Mouse (Mus musculus): ENCODE data around the gene Ypel3.
A peak's percentile ranks its signal among the peaks of the same experiment; 100 is the strongest.

The Ypel3 gene

GRCm38 (mm10) chr7:126793456-126794270 lies 16.9 kb downstream of the Ypel3 start:
- no peak for DNase-seq (ENCODE audit: low read depth, low spot score)

GRCm38 (mm10) chr7:126794271-126794605 lies 17.5 kb downstream of the Ypel3 start:
- DNase-seq (ENCODE audit: low read depth, low spot score), result no peak

- DNase-seq (ENCODE audit: low read depth, low spot score), result no peak
Observed at GRCm38 (mm10) chr7:126795387-126796317, 18.9 kb downstream of the Ypel3 start.

- no peak for DNase-seq (ENCODE audit: low read depth, low spot score)
Observed at GRCm38 (mm10) chr7:126796350-126796932, 19.7 kb downstream of the Ypel3 start.

GRCm38 (mm10) chr7:126797411-126798126 lies 20.8 kb downstream of the Ypel3 start, which contains the start of gene Fam57b:
Gene Fam57b, plus strand, starts transcription at chr7:126797668.
- no peak for DNase-seq (ENCODE audit: low read depth, low spot score)

- no peak for DNase-seq (ENCODE audit: low read depth, low spot score)
Observed at GRCm38 (mm10) chr7:126798127-126799049, 21.6 kb downstream of the Ypel3 start.

GRCm38 (mm10) chr7:126799050-126799467 lies 22.3 kb downstream of the Ypel3 start:
- DNase-seq (ENCODE audit: low read depth, low spot score), result peak; percentile 95

- DNase-seq (ENCODE audit: low read depth, low spot score), result peak; percentile 81
Observed at GRCm38 (mm10) chr7:126799468-126800268, 22.9 kb downstream of the Ypel3 start.

- DNase-seq (ENCODE audit: low read depth, low spot score), result no peak
Observed at GRCm38 (mm10) chr7:126800269-126801056, 23.7 kb downstream of the Ypel3 start.

GRCm38 (mm10) chr7:126801057-126801422 lies 24.3 kb downstream of the Ypel3 start:
- no peak for DNase-seq (ENCODE audit: low read depth, low spot score)

- no peak for DNase-seq (ENCODE audit: low read depth, low spot score)
Observed at GRCm38 (mm10) chr7:126802134-126802889, 25.6 kb downstream of the Ypel3 start.

GRCm38 (mm10) chr7:126803181-126803580 lies 26.4 kb downstream of the Ypel3 start:
- DNase-seq (ENCODE audit: low read depth, low spot score), result no peak

- no peak for DNase-seq (ENCODE audit: low read depth, low spot score)
Observed at GRCm38 (mm10) chr7:126803751-126804150, 27.0 kb downstream of the Ypel3 start.

GRCm38 (mm10) chr7:126806956-126807355 lies 30.2 kb downstream of the Ypel3 start:
- DNase-seq (ENCODE audit: low read depth, low spot score), result no peak

- DNase-seq (ENCODE audit: low read depth, low spot score), result no peak
Observed at GRCm38 (mm10) chr7:126807405-126807804, 30.6 kb downstream of the Ypel3 start.

GRCm38 (mm10) chr7:126808703-126809455 lies 32.1 kb downstream of the Ypel3 start:
- DNase-seq (ENCODE audit: low read depth, low spot score), result peak; percentile 72

GRCm38 (mm10) chr7:126809723-126810369 lies 33.1 kb downstream of the Ypel3 start:
- DNase-seq (ENCODE audit: low read depth, low spot score), result no peak
